Mouse (Mus musculus): ENCODE measurements around the gene Samd8. TPM values are rescaled to one million over a fixed set of nuclear protein-coding genes. Genes with fewer than 3 reads are reported as not detected.

Samd8 gene
- polyA plus RNA-seq, 1 experiment from 2014 or later = 11.5 TPM

DNA sequence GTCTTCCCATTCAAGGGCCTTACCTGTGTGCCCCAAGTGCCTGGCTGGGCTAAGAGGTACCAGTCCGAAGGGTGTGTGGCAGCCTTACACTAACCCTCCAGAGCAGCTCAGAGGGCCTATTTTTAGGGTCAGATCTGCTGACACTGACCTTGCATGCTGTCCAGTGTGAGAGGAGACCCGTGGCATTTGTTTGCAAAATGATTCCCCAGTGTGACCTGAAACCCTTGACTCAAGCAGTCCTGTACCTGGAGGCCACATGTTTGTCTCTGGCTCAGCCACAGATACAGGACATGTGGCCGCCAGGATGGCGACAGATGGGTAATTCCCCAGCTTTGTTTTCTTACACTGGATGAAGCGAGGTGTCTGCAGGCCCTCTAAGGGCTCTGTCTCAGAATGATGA lies 35.8 kb upstream of the Samd8 start, which contains the start of gene Dupd1:
Gene Dupd1, minus strand, starts transcription at position 91 of the 400 bp plus-strand sequence.
- no peaks in the 10 kb centered on the region for H3K27me3 ChIP-seq (ENCODE audit: control insufficient read depth, insufficient read depth, low read length)
- H3K9ac ChIP-seq (ENCODE audit: low read length) = no peak within 1 kb of the TSS
- no peak within 1 kb of the TSS for H3K4me2 ChIP-seq (ENCODE audit: low read length)
- H3K27ac ChIP-seq (replicated peaks in 1 of 2; ENCODE audit: control insufficient read depth in 1 of 2, insufficient read depth in 1 of 2, low read depth in 2 of 2, low read length in 2 of 2) = no peak within 1 kb of the TSS
- no peaks in the 10 kb centered on the region for H3K36me3 ChIP-seq (ENCODE audit: control insufficient read depth, insufficient read depth, low read length)
- peaks cover 8 to 14% of the 10 kb centered on the region in 2 experiments for H3K4me1 ChIP-seq (ENCODE audit: control insufficient read depth in 2 of 2, insufficient read depth in 2 of 2, low read length in 2 of 2)
- no peaks in the 10 kb centered on the region for H3K9me3 ChIP-seq (ENCODE audit: control insufficient read depth, low read length)
- no peak for ATAC-seq (ENCODE audit: insufficient number of reproducible peaks, insufficient read depth, low FRiP score, low read depth)
- H3K4me3 ChIP-seq (ENCODE audit: control insufficient read depth in 1 of 2, insufficient read depth in 1 of 2, low read depth in 1 of 2, low read length in 2 of 2) = no peak within 1 kb of the TSS
- 58% methylated on average over 5 of the region's 5 CpGs for WGBS

DNA sequence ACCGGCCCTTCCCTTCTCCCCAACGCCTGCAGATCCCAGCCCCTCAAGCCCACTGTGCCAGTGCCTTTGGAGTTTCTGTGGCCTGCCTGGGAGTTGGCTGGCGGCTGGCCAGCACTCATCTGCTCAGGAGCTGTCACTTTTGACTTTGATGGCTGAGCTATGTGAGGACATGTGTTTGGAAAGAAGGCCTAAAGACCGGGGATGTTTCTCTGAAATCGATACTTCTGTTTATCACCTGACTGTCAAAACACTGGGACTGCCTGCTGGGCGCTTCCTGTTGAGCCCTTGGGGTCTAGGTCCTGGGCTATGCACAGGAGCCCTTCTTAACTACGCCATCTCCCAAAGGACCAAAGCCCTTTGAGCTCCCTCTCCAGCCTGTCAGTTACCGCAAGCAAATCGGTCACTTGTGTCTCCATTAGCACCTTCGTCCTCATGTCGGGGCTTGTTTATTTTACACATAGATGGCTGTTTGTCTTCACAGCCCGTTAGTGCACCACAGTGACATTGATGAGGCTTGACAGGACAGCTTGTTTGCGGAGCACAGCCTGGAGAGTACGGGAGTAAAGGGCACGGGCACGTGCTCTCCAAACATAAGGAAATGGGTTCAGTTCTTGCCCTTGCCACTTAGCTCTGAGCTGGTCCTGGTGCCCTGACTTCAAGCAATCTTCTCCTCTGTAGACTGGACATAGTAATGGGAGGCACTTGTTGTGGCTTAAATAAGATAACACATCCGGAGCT lies 30.5 kb upstream of the Samd8 start:
- H3K4me2 ChIP-seq (ENCODE audit: low read length) = peak overlapping the region; percentile 51
- H3K4me3 ChIP-seq (ENCODE audit: control insufficient read depth in 1 of 2, insufficient read depth in 1 of 2, low read depth in 1 of 2, low read length in 2 of 2) = no peak overlapping the region
- H3K4me1 ChIP-seq (ENCODE audit: control insufficient read depth in 2 of 2, insufficient read depth in 2 of 2, low read length in 2 of 2) = peaks cover 13 to 24% of the 10 kb centered on the region in 2 experiments
- WGBS = 9% methylated on average over 17 of the region's 17 CpGs
- 0 out of 2 replicates have a peak overlapping the region, but pooled peaks have one; percentile 10 for H3K9ac ChIP-seq (ENCODE audit: low read length)
- 0 out of 2 replicates have a peak, but pooled peaks cover 3% of the 10 kb centered on the region for H3K36me3 ChIP-seq (ENCODE audit: control insufficient read depth, insufficient read depth, low read length)
- peak overlapping the region; percentile 31 to 60; a peak in 3 of 4 replicates for H3K27ac ChIP-seq (replicated peaks in 1 of 2; ENCODE audit: control insufficient read depth in 1 of 2, insufficient read depth in 1 of 2, low read depth in 2 of 2, low read length in 2 of 2)
- peaks cover 6% of the 10 kb centered on the region for H3K9me3 ChIP-seq (ENCODE audit: control insufficient read depth, low read length)
- no peaks in the 10 kb centered on the region for H3K27me3 ChIP-seq (ENCODE audit: control insufficient read depth, insufficient read depth, low read length)
- no peak for ATAC-seq (ENCODE audit: insufficient number of reproducible peaks, insufficient read depth, low FRiP score, low read depth)

DNA sequence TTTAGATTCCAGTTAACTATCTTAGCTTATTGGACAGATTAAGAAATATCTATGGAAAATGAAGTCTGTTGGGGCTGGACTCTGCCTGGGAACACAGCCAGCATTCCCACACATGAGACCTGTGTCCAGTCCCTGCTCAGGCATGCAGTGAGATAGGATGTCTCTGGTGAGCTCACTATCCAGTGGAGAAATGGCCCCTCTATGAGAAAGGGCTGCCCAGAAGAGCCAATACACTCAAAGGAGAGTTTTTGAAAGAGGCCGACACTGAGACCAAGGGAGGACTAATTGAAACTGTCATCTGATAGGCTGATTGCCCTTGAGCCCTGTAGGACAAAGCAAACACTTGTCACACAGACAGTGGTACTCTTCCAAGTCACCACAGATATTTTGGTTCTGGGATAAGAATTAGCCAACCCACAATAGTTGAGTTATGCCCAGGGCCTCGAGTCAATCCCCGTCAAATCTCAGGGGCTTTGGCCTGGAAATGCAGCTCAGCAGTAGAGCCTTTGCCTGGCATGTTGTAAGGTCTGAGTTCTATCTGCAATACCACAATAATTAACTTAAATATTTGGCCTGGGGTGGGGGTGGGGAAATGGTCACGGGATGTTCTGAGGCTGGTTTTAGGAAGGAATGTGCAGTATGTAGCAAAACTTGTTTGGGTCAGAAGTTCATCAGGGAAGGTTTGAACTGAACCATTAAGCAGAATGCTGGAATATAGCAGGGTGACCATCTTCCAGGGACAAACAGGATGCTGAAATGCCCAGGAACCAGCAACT lies 29.7 kb upstream of the Samd8 start:
- Histone ChIP-seq H3K36me3 (ENCODE audit: control insufficient read depth, insufficient read depth, low read length) (0 out of 2 replicates have a peak, but pooled peaks cover 3% of the 10 kb centered on the region), H3K9ac (ENCODE audit: low read length) (no peak overlapping the region), H3K9me3 (ENCODE audit: control insufficient read depth, low read length) (peaks cover 6% of the 10 kb centered on the region), H3K4me3 (ENCODE audit: control insufficient read depth in 1 of 2, insufficient read depth in 1 of 2, low read depth in 1 of 2, low read length in 2 of 2) (no peak overlapping the region), H3K27me3 (ENCODE audit: control insufficient read depth, insufficient read depth, low read length) (no peaks in the 10 kb centered on the region), H3K4me2 (ENCODE audit: low read length) (peak overlapping the region; percentile 51; the same call in 1 of the 2 replicates), H3K27ac (replicated peaks in 1 of 2; ENCODE audit: control insufficient read depth in 1 of 2, insufficient read depth in 1 of 2, low read depth in 2 of 2, low read length in 2 of 2) (peak overlapping the region in 1 of 2 experiments; percentile 60; a peak in 3 of 4 replicates), H3K4me1 (ENCODE audit: control insufficient read depth in 2 of 2, insufficient read depth in 2 of 2, low read length in 2 of 2) (peaks cover 13 to 24% of the 10 kb centered on the region in 2 experiments)
- 34% methylated on average over 4 of the region's 4 CpGs for WGBS
- ATAC-seq (ENCODE audit: insufficient number of reproducible peaks, insufficient read depth, low FRiP score, low read depth) = no peak

DNA sequence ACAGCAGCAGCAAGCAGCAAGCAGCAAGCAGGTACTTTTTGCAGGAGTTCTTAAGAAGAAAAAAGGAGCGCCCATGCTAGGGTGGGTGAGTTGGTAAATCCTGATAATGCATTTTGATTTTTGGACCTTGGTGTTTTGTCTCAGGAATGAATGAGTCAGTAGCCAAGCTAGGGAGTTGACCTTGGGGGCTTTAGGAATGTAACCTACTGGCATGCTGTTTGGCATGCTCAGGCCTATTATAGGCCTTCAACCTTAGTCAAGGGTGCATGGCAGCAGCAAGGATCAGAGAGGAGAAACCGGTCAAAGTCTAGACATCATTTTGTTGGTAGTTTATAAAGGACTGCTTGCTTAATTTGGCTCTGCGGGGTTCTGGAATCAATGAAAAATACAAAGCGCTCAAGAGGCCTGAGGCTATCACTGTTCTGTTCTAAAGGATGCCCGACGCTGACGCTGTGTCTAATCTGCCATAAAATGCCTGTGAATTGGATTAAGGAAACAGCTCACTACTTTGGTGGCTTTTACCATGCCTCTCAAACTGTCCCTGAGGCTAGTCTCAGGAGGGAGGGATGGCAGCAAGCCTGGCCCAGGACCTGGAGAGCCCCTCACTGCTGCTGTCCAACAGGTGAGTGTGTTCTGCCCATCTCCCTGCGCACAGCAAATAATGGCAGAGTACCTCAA lies 28.2 kb upstream of the Samd8 start:
- Histone ChIP-seq H3K9ac (ENCODE audit: low read length) (no peak overlapping the region), H3K36me3 (ENCODE audit: control insufficient read depth, insufficient read depth, low read length) (0 out of 2 replicates have a peak, but pooled peaks cover 3% of the 10 kb centered on the region), H3K9me3 (ENCODE audit: control insufficient read depth, low read length) (peaks cover 6% of the 10 kb centered on the region), H3K27ac (replicated peaks in 1 of 2; ENCODE audit: control insufficient read depth in 1 of 2, insufficient read depth in 1 of 2, low read depth in 2 of 2, low read length in 2 of 2) (no peak overlapping the region), H3K4me3 (ENCODE audit: control insufficient read depth in 1 of 2, insufficient read depth in 1 of 2, low read depth in 1 of 2, low read length in 2 of 2) (no peak overlapping the region), H3K4me2 (ENCODE audit: low read length) (no peak overlapping the region), H3K27me3 (ENCODE audit: control insufficient read depth, insufficient read depth, low read length) (no peaks in the 10 kb centered on the region), H3K4me1 (ENCODE audit: control insufficient read depth in 2 of 2, insufficient read depth in 2 of 2, low read length in 2 of 2) (peaks cover 13 to 24% of the 10 kb centered on the region in 2 experiments)
- ATAC-seq (ENCODE audit: insufficient number of reproducible peaks, insufficient read depth, low FRiP score, low read depth) = no peak
- whole genome bisulfite sequencing = 88% methylated on average over 8 of the region's 8 CpGs

DNA sequence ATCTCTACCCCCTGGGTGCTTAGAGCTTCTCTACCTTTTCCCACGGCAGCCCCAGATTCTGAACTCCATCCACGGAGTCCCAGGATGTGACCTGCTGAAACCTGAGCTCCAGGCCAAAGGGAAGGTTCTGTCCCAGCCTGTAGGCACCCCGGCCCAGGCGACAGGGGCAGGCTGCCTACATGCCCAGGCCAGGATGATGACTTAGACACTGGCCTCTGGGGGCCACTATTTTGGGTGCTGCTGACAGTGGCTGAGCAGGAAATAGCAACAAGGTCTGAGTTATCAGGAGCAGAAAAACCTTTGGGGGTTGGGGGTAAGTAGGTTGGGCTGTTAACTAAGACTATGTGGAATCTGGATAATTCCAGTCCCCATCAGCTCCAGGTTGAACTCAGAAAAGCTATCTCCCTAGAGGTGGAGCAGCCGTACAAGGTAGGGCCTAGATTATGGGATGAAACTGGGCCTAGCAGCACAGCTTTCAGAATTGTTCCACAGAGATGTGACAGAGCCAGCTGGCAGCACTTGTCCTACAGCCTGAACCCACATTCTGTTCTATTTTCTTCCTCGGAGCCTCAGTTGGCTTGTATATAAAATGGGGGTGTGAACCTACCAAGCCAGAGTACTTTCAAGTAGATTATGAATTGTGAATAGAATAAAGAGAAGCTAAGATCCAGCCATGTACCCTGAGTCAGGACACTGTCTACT lies 21.1 kb upstream of the Samd8 start:
- Histone ChIP-seq H3K4me1 (ENCODE audit: control insufficient read depth in 2 of 2, insufficient read depth in 2 of 2, low read length in 2 of 2) (peaks cover 8 to 12% of the 10 kb centered on the region in 2 experiments; a peak in 3 of 4 replicates), H3K4me2 (ENCODE audit: low read length) (no peak overlapping the region), H3K27ac (replicated peaks in 1 of 2; ENCODE audit: control insufficient read depth in 1 of 2, insufficient read depth in 1 of 2, low read depth in 2 of 2, low read length in 2 of 2) (no peak overlapping the region), H3K9me3 (ENCODE audit: control insufficient read depth, low read length) (peaks cover 4% of the 10 kb centered on the region; the same call in 1 of the 2 replicates), H3K36me3 (ENCODE audit: control insufficient read depth, insufficient read depth, low read length) (no peaks in the 10 kb centered on the region), H3K27me3 (ENCODE audit: control insufficient read depth, insufficient read depth, low read length) (no peaks in the 10 kb centered on the region), H3K9ac (ENCODE audit: low read length) (no peak overlapping the region), H3K4me3 (ENCODE audit: control insufficient read depth in 1 of 2, insufficient read depth in 1 of 2, low read depth in 1 of 2, low read length in 2 of 2) (no peak overlapping the region)
- 39% methylated on average over 6 of the region's 6 CpGs for WGBS
- ATAC-seq (ENCODE audit: insufficient number of reproducible peaks, insufficient read depth, low FRiP score, low read depth) = no peak

DNA sequence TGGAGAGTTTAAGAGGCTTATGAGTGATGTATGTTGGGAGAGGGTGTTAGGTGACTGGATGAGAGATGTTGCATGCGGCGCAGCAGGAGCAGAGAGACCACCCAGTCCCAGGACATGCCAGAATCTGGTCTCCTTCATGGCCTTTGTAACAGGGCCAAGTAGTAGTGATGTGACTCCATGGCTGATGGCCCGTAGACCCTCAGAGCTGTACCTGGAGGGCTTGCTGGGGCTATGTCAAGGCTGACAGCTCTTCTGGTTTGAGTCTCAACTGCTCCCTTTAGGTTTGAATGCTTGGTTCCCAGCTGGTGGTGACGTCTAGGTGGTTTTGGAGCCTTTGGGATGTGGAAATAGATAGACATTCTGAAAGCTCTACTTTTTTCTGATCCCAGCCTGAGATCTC lies 20.4 kb upstream of the Samd8 start:
- H3K27me3 ChIP-seq (ENCODE audit: control insufficient read depth, insufficient read depth, low read length) = no peaks in the 10 kb centered on the region
- peaks cover 8 to 10% of the 10 kb centered on the region in 2 experiments; a peak in 3 of 4 replicates for H3K4me1 ChIP-seq (ENCODE audit: control insufficient read depth in 2 of 2, insufficient read depth in 2 of 2, low read length in 2 of 2)
- ATAC-seq (ENCODE audit: insufficient number of reproducible peaks, insufficient read depth, low FRiP score, low read depth) = no peak
- 92% methylated on average over 4 of the region's 4 CpGs for WGBS
- H3K9ac ChIP-seq (ENCODE audit: low read length) = no peak overlapping the region
- no peak overlapping the region for H3K4me3 ChIP-seq (ENCODE audit: control insufficient read depth in 1 of 2, insufficient read depth in 1 of 2, low read depth in 1 of 2, low read length in 2 of 2)
- H3K9me3 ChIP-seq (ENCODE audit: control insufficient read depth, low read length) = peaks cover 4% of the 10 kb centered on the region; the same call in 1 of the 2 replicates
- no peak overlapping the region for H3K27ac ChIP-seq (replicated peaks in 1 of 2; ENCODE audit: control insufficient read depth in 1 of 2, insufficient read depth in 1 of 2, low read depth in 2 of 2, low read length in 2 of 2)
- no peaks in the 10 kb centered on the region for H3K36me3 ChIP-seq (ENCODE audit: control insufficient read depth, insufficient read depth, low read length)
- H3K4me2 ChIP-seq (ENCODE audit: low read length) = no peak overlapping the region

All from heart, embryonic 14.5 days (tissue).